Mouse (Mus musculus) forebrain, embryonic 11.5 days (tissue): Measurements from ENCODE around the gene Fh1. TPM values are rescaled to one million over a fixed set of nuclear protein-coding genes. Genes with fewer than 3 reads are reported as not detected.

Source experiments
- ATAC-seq: fragments of 200-750 bp; cut with Nextera tagmentation; replicated peaks from 2 replicates; pipeline ENCODE4 v1.8.0; 2017; ENCODE audit warnings: moderate TSS enrichment; ENCODE audit not compliant: low FRiP score
- DNase-seq: peaks from one replicate; pipeline ENCODE4 v3.0.0-alpha.2; 2017; ENCODE audit warnings: low spot score
- H3K27ac ChIP-seq: fragments of 300-500 bp; sonication (generic); 2 replicates; pipeline ENCODE4 v1.5.1; 2014; ENCODE audit warnings: low read depth, low read length
- H3K27me3 ChIP-seq: fragments of 300-500 bp; sonication (generic); 2 replicates; pipeline ENCODE4 v1.6.1; 2014; ENCODE audit warnings: mild to moderate bottlenecking, low read length, mixed read lengths; ENCODE audit not compliant: control insufficient read depth, insufficient read depth
- H3K36me3 ChIP-seq: fragments of 300-500 bp; sonication (generic); 2 replicates; pipeline ENCODE4 v1.6.1; 2014; ENCODE audit warnings: mild to moderate bottlenecking, low read length, moderate library complexity, mixed read lengths; ENCODE audit not compliant: control insufficient read depth, insufficient read depth
- H3K4me1 ChIP-seq: fragments of 300-500 bp; sonication (generic); replicated peaks from 2 replicates; pipeline ENCODE4 v1.6.1; 2014; ENCODE audit warnings: low read length, mixed read lengths; ENCODE audit not compliant: control insufficient read depth, insufficient read depth
- H3K4me2 ChIP-seq: fragments of 300-500 bp; sonication (generic); 2 replicates; pipeline ENCODE4 v1.6.1; 2014; ENCODE audit warnings: low read depth, mild to moderate bottlenecking, low read length, moderate library complexity, mixed read lengths; ENCODE audit not compliant: severe bottlenecking
- H3K4me3 ChIP-seq: fragments of 300-500 bp; sonication (generic); 2 replicates; pipeline ENCODE4 v1.5.1; 2014; ENCODE audit warnings: low read depth, low read length
- H3K9ac ChIP-seq: fragments of 300-500 bp; sonication (generic); 2 replicates; pipeline ENCODE4 v1.6.1; 2014; ENCODE audit warnings: low read length
- H3K9me3 ChIP-seq: fragments of 300-500 bp; sonication (generic); 2 replicates; pipeline ENCODE4 v1.6.1; 2016; ENCODE audit warnings: low read length, mixed read lengths; ENCODE audit not compliant: control insufficient read depth
- WGBS: fragments of 180-500 bp; shearing (Covaris S2); extraction: QIAGEN DNeasy Blood & Tissue Kit; methylation state at CpG from one replicate; pipeline ENCODE4 v1.1.7; 2014; 5-methylcytosine and 5-hydroxymethylcytosine counted together
- polyA plus RNA-seq: library from polyadenylated mRNA; unstranded; fragments of >200 nt; fragmentation: Nextera tagmentation; extraction: Ambion mirVana; gene quantifications from 2 replicates; pipeline ENCODE4 v1.2.1, GENCODE M21; 2014

Gene Fh1
- polyA plus RNA-seq, 1 experiment from 2014 or later, result 95.7 TPM

- ATAC-seq, result no peak
- H3K9me3 ChIP-seq, result no peaks in the 10 kb centered on the region
- H3K9ac ChIP-seq, result no peak overlapping the region
- no peaks in the 10 kb centered on the region for H3K4me1 ChIP-seq
- DNase-seq, result no peak
- no peaks in the 10 kb centered on the region for H3K36me3 ChIP-seq
- H3K4me2 ChIP-seq, result no peak overlapping the region
- no peak overlapping the region for H3K4me3 ChIP-seq
- no peaks in the 10 kb centered on the region for H3K27me3 ChIP-seq
- 93% methylated on average over 4 of the region's 4 CpGs for WGBS
- H3K27ac ChIP-seq, result no peak overlapping the region
Measured at GRCm38 (mm10) chr1:175648615-175649014, 23.2 kb upstream of the Fh1 start.

- no peak overlapping the region for H3K9ac ChIP-seq
- no peak for DNase-seq
- no peak for ATAC-seq
- 84% methylated on average over 9 of the region's 9 CpGs for WGBS
- H3K27me3 ChIP-seq, result no peaks in the 10 kb centered on the region
- no peak overlapping the region for H3K4me3 ChIP-seq
- no peaks in the 10 kb centered on the region for H3K36me3 ChIP-seq
- no peaks in the 10 kb centered on the region for H3K9me3 ChIP-seq
- no peak overlapping the region for H3K4me2 ChIP-seq
- no peaks in the 10 kb centered on the region for H3K4me1 ChIP-seq
- no peak overlapping the region for H3K27ac ChIP-seq
Measured at GRCm38 (mm10) chr1:175646952-175647351, 21.5 kb upstream of the Fh1 start.

- Histone ChIP-seq H3K4me3 (no peak overlapping the region), H3K9me3 (no peaks in the 10 kb centered on the region), H3K27ac (no peak overlapping the region), H3K9ac (no peak overlapping the region), H3K27me3 (no peaks in the 10 kb centered on the region), H3K4me1 (no peaks in the 10 kb centered on the region), H3K36me3 (no peaks in the 10 kb centered on the region), H3K4me2 (no peak overlapping the region)
- no peak for DNase-seq
- ATAC-seq, result no peak
- WGBS, result 82% methylated on average over 5 of the region's 5 CpGs
Measured at GRCm38 (mm10) chr1:175643496-175644265, 18.2 kb upstream of the Fh1 start.

- Histone ChIP-seq H3K27me3 (no peaks in the 10 kb centered on the region), H3K4me2 (no peak overlapping the region), H3K4me3 (no peak overlapping the region), H3K27ac (no peak overlapping the region), H3K9me3 (no peaks in the 10 kb centered on the region), H3K4me1 (no peaks in the 10 kb centered on the region), H3K36me3 (no peaks in the 10 kb centered on the region), H3K9ac (no peak overlapping the region)
- DNase-seq (no peak), ATAC-seq (no peak)
- WGBS, result 88% methylated on average over 6 of the region's 6 CpGs
Measured at GRCm38 (mm10) chr1:175640435-175641150, 15.2 kb upstream of the Fh1 start.

- ATAC-seq, result no peak
- no peaks in the 10 kb centered on the region for H3K4me1 ChIP-seq
- no peak overlapping the region for H3K4me2 ChIP-seq
- DNase-seq, result no peak
- H3K36me3 ChIP-seq, result no peaks in the 10 kb centered on the region
- no peak overlapping the region for H3K9ac ChIP-seq
- 85% methylated on average over 7 of the region's 7 CpGs for WGBS
- H3K27ac ChIP-seq, result no peak overlapping the region
- H3K9me3 ChIP-seq, result no peaks in the 10 kb centered on the region
- H3K27me3 ChIP-seq, result no peaks in the 10 kb centered on the region
- H3K4me3 ChIP-seq, result no peak overlapping the region
Measured at GRCm38 (mm10) chr1:175639072-175639471, 13.6 kb upstream of the Fh1 start.

GRCm38 (mm10) chr1:175637677-175638076 is 12.2 kb upstream of the Fh1 start:
- Histone ChIP-seq H3K4me2 (no peak overlapping the region), H3K36me3 (no peaks in the 10 kb centered on the region), H3K4me3 (no peak overlapping the region), H3K27me3 (no peaks in the 10 kb centered on the region), H3K4me1 (no peaks in the 10 kb centered on the region), H3K9ac (no peak overlapping the region), H3K27ac (no peak overlapping the region), H3K9me3 (no peaks in the 10 kb centered on the region)
- ATAC-seq (no peak), DNase-seq (no peak)
- 79% methylated on average over 7 of the region's 7 CpGs for WGBS

- no peak for ATAC-seq
- WGBS, result 97% methylated on average over 14 of the region's 14 CpGs
- H3K27ac ChIP-seq, result no peak overlapping the region
Measured at GRCm38 (mm10) chr1:175632470-175632869, 7.0 kb upstream of the Fh1 start.

GRCm38 (mm10) chr1:175631721-175632221 is 6.3 kb upstream of the Fh1 start:
- DNase-seq (no peak), ATAC-seq (no peak)
- no peak overlapping the region for H3K4me2 ChIP-seq
- no peaks in the 10 kb centered on the region for H3K4me1 ChIP-seq
- no peak overlapping the region for H3K4me3 ChIP-seq
- H3K27me3 ChIP-seq, result no peaks in the 10 kb centered on the region
- H3K9ac ChIP-seq, result no peak overlapping the region
- WGBS, result 87% methylated on average over 10 of the region's 10 CpGs
- H3K36me3 ChIP-seq, result no peaks in the 10 kb centered on the region
- no peak overlapping the region for H3K27ac ChIP-seq
- no peaks in the 10 kb centered on the region for H3K9me3 ChIP-seq

More at GRCm38 (mm10) chr1:175632470-175632869, 7.0 kb upstream of the Fh1 start:
- Histone ChIP-seq H3K4me2 (no peak overlapping the region), H3K4me3 (no peak overlapping the region), H3K27me3 (no peaks in the 10 kb centered on the region), H3K4me1 (no peaks in the 10 kb centered on the region), H3K9ac (no peak overlapping the region), H3K9me3 (no peaks in the 10 kb centered on the region), H3K36me3 (no peaks in the 10 kb centered on the region)
- DNase-seq, result no peak
